8 mouse cellular contexts compared by ENCODE assay signal in the genomic region with DNA sequence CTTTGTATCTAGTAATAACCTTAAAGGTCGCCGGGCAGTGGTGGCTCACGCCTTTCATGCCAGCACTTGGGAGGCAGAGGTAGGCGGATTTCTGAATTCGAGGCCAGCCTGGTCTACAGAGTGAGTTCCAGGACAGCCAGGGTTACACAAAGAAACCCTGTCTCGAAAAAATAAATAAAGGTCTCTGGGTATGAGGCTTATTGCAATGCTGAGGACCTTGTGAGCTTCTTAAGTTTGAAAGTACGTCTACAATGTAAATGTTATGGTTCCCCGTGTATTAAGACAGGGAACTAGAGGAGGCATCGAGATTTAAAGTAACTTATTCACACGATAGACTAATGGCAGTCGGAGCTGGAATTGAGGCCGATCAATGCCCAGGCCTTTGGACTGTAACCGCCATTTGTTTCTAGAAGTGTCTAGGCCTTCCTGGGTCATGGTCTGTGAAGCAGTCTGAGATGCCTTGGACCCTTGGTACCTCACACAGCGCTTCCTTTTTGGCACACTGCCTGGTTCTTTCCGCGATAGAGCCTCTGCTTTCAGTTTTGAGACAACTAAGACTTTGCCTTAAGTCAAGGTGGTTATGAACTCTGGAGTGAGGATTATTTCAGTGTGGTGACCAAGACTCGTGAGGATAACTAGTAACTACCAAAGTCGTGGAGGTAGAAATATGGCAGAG. TPM values are rescaled to one million over a fixed set of nuclear protein-coding genes. Genes with fewer than 3 reads are reported as not detected.
DNase-seq lines count a peak whose midpoint lies in the region; ATAC-seq and TF ChIP-seq lines count a peak whose summit lies in the region.
"Had no signal": no experiment of that assay in that cellular context is flagged by ENCODE, and none has a peak within 500 bp of the region (broad histone marks: within the 10 kb centered on the region; RNA-seq: fewer than 3 reads in every experiment).

No protein-coding gene starts in this region.

- no peak overlapping the region for H3K27ac ChIP-seq in limb, embryonic 12.5 days
- H3K27ac ChIP-seq in midbrain, embryonic 11.5 days (ENCODE audit: low read depth, low read length), result no peak overlapping the region
- peak overlapping the region; percentile 97 for H3K27ac ChIP-seq in spleen, adult 2 months (ENCODE audit: insufficient read depth, low read length)

- TF ChIP-seq CTCF in spleen, adult 2 months (IDR thresholded peaks at IDR 0.05; ENCODE audit: extremely low read depth, insufficient read depth, insufficient read length, insufficient replicate concordance), result no peak

- H3K9me3 ChIP-seq in limb, embryonic 12.5 days, result no peaks in the 10 kb centered on the region
- no peaks in the 10 kb centered on the region for H3K9me3 ChIP-seq in midbrain, embryonic 11.5 days (ENCODE audit: control insufficient read depth, low read length)

- WGBS in limb, embryonic 12.5 days, result 37% methylated on average over 18 of the region's 18 CpGs
- 39% methylated on average over 18 of the region's 18 CpGs for WGBS in midbrain, embryonic 11.5 days
- under 1% methylated on average over 18 of the region's 18 CpGs for WGBS in spleen, adult 2 months

- DNase-seq in NIH3T3 (ENCODE audit: low read depth), result peak; percentile 80
- DNase-seq in cerebellum, postnatal 10 days, result peak; percentile 40 to 46
- DNase-seq in gastrocnemius, postnatal 25 days, result peak; percentile 46
- DNase-seq in midbrain, embryonic 11.5 days (ENCODE audit: low spot score, missing footprints), result peak; percentile 91
- peak; percentile 79 to 86 for DNase-seq in spleen, adult 2 months (ENCODE audit: low read depth in 1 of 2, low spot score in 2 of 2)

- ATAC-seq in inflammation-experienced regulatory T-cells, adult 6 months, result peak; percentile 57
- ATAC-seq in limb, embryonic 12.5 days (ENCODE audit: insufficient number of reproducible peaks, insufficient read depth, low FRiP score, low TSS enrichment, low read depth), result no peak
- no peak; the same call in 1 of the 2 replicates for ATAC-seq in midbrain, embryonic 11.5 days (ENCODE audit: low FRiP score)

- no peaks in the 10 kb centered on the region; the same call in 1 of the 2 replicates for H3K4me1 ChIP-seq in limb, embryonic 12.5 days (replicated peaks)
- peaks cover 2% of the 10 kb centered on the region; the same call in 1 of the 2 replicates for H3K4me1 ChIP-seq in midbrain, embryonic 11.5 days (ENCODE audit: control insufficient read depth, insufficient read depth, low read length)
- peaks cover 18% of the 10 kb centered on the region; the same call in 1 of the 2 replicates for H3K4me1 ChIP-seq in spleen, adult 2 months (ENCODE audit: control insufficient read depth, insufficient read depth, insufficient read length)

- H3K9ac ChIP-seq in limb, embryonic 12.5 days (replicated peaks), result peak overlapping the region; percentile 74
- H3K9ac ChIP-seq in midbrain, embryonic 11.5 days (ENCODE audit: low read length), result peak overlapping the region; percentile 82

- H3K4me2 ChIP-seq in limb, embryonic 12.5 days, result peak overlapping the region; percentile 61
- H3K4me2 ChIP-seq in midbrain, embryonic 11.5 days, result peak overlapping the region; percentile 79

- no peak; the same call in 1 of the 2 replicates for TF ChIP-seq POLR2A in spleen, adult 2 months (IDR thresholded peaks at IDR 0.05; ENCODE audit: low read depth, low read length)

- peaks cover 11% of the 10 kb centered on the region; the same call in 1 of the 2 replicates for H3K36me3 ChIP-seq in limb, embryonic 12.5 days
- H3K36me3 ChIP-seq in midbrain, embryonic 11.5 days (ENCODE audit: control insufficient read depth, insufficient read depth, low read length), result no peaks in the 10 kb centered on the region
- H3K36me3 ChIP-seq in spleen, adult 2 months (ENCODE audit: control insufficient read depth, insufficient read depth, low read length), result peaks cover 30% of the 10 kb centered on the region

- H3K27me3 ChIP-seq in limb, embryonic 12.5 days, result no peaks in the 10 kb centered on the region
- H3K27me3 ChIP-seq in midbrain, embryonic 11.5 days (ENCODE audit: control insufficient read depth, insufficient read depth, low read length), result no peaks in the 10 kb centered on the region
- H3K27me3 ChIP-seq in spleen, adult 2 months (ENCODE audit: control insufficient read depth, insufficient read depth, low read length), result no peaks in the 10 kb centered on the region

- H3K4me3 ChIP-seq in limb, embryonic 12.5 days (replicated peaks), result peak overlapping the region; percentile 70
- H3K4me3 ChIP-seq in midbrain, embryonic 11.5 days (ENCODE audit: low read depth, low read length), result peak overlapping the region; percentile 67
- H3K4me3 ChIP-seq in spleen, adult 2 months (ENCODE audit: extremely low read depth, insufficient read depth, insufficient read length), result peak overlapping the region; percentile 72

RNA-seq across cellular contexts. Expression of a gene that starts 0.9 kb away (rescaled TPM):
- total RNA-seq in gastrocnemius, postnatal 25 days (2021), result 100 to 1,000 TPM in 1 of 2 experiments, 10 to 100 TPM in 1; 61.7 to 111 TPM
- polyA plus RNA-seq in inflammation-experienced regulatory T-cells, adult 6 months (2017; shearing (Covaris generic)), result over 10,000 TPM in 1 of 3 experiments, 1,000 to 10,000 TPM in 2; 8,524 to 10,037 (median 9,865) TPM
- polyA plus RNA-seq in limb, embryonic 12.5 days (2016; fragmentation: Nextera tagmentation; extraction: Ambion mirVana), result 135 and 147 TPM in 2 replicates
- 124 and 131 TPM in 2 replicates for polyA plus RNA-seq in midbrain, embryonic 11.5 days (2014; fragmentation: Nextera tagmentation; extraction: Ambion mirVana)
- 1,293 and 1,365 TPM in 2 replicates for polyA plus RNA-seq in spleen, adult 2 months (2012; rRNA removed)

RNA-seq across cellular contexts. Expression of a gene that starts 12.1 kb away (rescaled TPM):
- total RNA-seq in gastrocnemius, postnatal 25 days (2021), result not detected
- under 1 TPM in 2 of 3 experiments, not detected in 1; 0.26 to 0.33 TPM for polyA plus RNA-seq in inflammation-experienced regulatory T-cells, adult 6 months (2017; shearing (Covaris generic))
- not detected in 2 replicates for polyA plus RNA-seq in limb, embryonic 12.5 days (2016; fragmentation: Nextera tagmentation; extraction: Ambion mirVana)
- polyA plus RNA-seq in midbrain, embryonic 11.5 days (2014; fragmentation: Nextera tagmentation; extraction: Ambion mirVana), result not detected in 2 replicates
- not detected in 2 replicates for polyA plus RNA-seq in spleen, adult 2 months (2012; rRNA removed)
- total RNA-seq: layer of hippocampus, adult 8-10 months had no signal

RNA-seq across cellular contexts. Expression of a gene that starts 30.2 kb away (rescaled TPM):
- total RNA-seq in gastrocnemius, postnatal 25 days (2021), result 1 to 10 TPM; 5.0 to 5.6 TPM
- polyA plus RNA-seq in inflammation-experienced regulatory T-cells, adult 6 months (2017; shearing (Covaris generic)), result 1 to 10 TPM; 5.6 to 6.8 (median 6.3) TPM
- 12.1 and 13.1 TPM in 2 replicates for polyA plus RNA-seq in limb, embryonic 12.5 days (2016; fragmentation: Nextera tagmentation; extraction: Ambion mirVana)
- polyA plus RNA-seq in midbrain, embryonic 11.5 days (2014; fragmentation: Nextera tagmentation; extraction: Ambion mirVana), result 11.1 and 11.9 TPM in 2 replicates
- 7.1 and 8.5 TPM in 2 replicates for polyA plus RNA-seq in spleen, adult 2 months (2012; rRNA removed)

RNA-seq across cellular contexts. Expression of a gene that starts 37.6 kb away (rescaled TPM):
- total RNA-seq in gastrocnemius, postnatal 25 days (2021), result not detected
- under 1 TPM in 2 of 3 experiments, not detected in 1; 0.22 to 0.40 TPM for polyA plus RNA-seq in inflammation-experienced regulatory T-cells, adult 6 months (2017; shearing (Covaris generic))
- polyA plus RNA-seq in limb, embryonic 12.5 days (2016; fragmentation: Nextera tagmentation; extraction: Ambion mirVana), result not detected in 2 replicates
- not detected in 2 replicates for polyA plus RNA-seq in midbrain, embryonic 11.5 days (2014; fragmentation: Nextera tagmentation; extraction: Ambion mirVana)
- 0.06 and 0.11 TPM in 2 replicates for polyA plus RNA-seq in spleen, adult 2 months (2012; rRNA removed)

RNA-seq across cellular contexts. Expression of a gene that starts 37.7 kb away (rescaled TPM):
- total RNA-seq in gastrocnemius, postnatal 25 days (2021), result not detected
- polyA plus RNA-seq in inflammation-experienced regulatory T-cells, adult 6 months (2017; shearing (Covaris generic)), result not detected
- polyA plus RNA-seq in limb, embryonic 12.5 days (2016; fragmentation: Nextera tagmentation; extraction: Ambion mirVana), result not detected in 2 replicates
- polyA plus RNA-seq in midbrain, embryonic 11.5 days (2014; fragmentation: Nextera tagmentation; extraction: Ambion mirVana), result not detected in 2 replicates
- not detected in 2 replicates for polyA plus RNA-seq in spleen, adult 2 months (2012; rRNA removed)
- total RNA-seq: layer of hippocampus, adult 8-10 months had no signal
